Mouse (Mus musculus): Measurements from ENCODE around the gene Zfp825.
"Not testable (repeated sequence)": the region's sequence is repeated elsewhere in the genome, so short reads cannot be mapped to it uniquely, and the experiment has no call there.

The Zfp825 gene

DNA sequence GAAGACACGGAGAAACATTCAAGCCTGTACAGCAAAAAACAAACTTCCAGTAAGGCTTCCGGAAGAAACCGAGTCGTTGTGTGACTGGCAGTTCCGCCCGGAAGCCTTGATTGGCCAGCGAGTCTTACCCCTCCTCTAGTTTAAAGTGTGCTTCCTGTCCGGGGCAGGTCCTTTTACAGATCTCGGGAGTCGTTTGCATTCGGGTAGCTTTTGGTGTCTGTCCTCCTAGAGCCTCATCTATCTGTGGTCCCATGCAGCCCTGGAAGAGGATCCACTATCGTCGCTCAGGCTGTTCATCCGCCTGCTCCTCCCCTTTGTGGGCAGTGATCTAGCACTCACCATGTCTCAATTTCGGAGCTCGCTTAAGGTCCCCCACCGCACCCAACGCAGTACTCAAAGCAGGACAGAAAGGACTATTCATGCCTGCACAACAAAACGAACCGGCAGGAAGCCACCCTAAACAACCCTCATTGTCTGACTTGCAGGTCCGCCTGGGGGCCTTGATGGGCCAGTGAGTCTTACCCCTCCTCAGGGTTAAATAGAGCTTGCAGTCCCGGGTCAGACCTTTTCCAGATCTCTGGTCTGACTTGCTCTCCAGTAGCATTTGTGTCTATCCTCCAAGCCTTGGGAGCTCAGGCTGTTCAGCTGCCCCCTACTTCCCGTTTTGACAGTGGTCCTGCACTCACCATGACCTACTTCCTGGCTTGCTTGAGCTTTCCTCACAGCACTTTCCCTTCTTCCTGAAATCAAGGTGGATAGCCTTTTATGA is at the start of gene Zfp825:
Gene Zfp825, minus strand, starts transcription at position 82 of the 769 bp plus-strand sequence.
- peak; percentile 61 to 63 for DNase-seq

DNA sequence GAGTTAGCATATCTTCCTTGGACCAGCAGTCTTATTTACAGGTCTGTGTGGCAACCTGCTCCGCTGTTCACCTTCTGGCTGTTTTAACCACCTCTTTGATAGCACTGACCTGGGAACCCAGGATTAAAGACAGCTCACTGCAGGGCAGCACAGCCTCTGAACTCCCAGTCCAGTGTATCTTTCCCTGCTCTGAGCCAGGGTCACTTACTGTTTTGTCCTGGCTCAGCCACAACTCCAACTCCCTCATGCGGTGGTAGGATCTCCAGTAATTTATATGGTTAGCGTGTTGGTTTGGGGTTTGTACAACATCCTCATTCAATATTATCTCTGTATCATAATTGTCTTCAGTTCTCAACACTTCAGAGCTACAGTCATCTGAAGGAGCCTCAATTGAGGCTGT is 41.6 kb upstream of the Zfp825 start:
- DNase-seq: not testable (repeated sequence)

DNA sequence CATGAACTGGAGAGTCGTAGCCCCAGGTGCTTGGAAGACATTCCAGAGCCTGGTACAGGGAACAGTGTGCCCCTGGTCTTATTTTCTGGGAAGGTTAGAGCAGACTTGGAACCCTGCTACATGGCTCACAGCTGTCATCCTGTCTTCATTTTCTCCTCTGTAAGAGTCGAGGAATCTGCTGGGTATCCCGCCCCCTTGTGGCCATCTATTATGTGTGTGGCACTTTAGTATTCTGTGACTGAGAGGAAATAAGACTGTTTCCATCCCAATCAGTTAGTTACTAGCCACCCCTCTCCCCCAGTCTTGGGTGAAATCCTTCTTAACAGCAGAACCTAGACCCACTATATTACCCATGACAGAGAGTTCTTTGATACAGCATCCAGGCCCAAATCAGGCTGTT is 41.1 kb upstream of the Zfp825 start:
- peak; percentile 50 to 55 for DNase-seq

DNA sequence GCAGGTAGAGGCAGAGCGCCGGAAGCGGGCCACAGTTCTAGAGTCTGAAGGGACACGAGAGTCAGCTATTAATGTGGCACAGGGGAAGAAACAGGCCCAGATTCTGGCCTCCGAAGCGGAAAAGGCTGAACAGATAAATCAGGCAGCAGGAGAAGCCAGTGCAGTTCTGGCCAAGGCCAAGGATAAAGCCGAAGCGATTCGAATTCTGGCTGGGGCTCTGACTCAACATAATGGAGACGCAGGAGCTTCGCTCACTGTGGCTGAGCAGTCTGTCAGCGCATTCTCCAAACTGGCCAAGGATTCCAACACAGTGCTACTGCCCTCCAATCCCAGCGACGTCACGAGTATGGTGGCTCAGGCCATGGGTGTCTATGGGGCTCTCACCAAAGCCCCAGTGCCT is 40.3 kb upstream of the Zfp825 start:
- no peak for DNase-seq

DNA sequence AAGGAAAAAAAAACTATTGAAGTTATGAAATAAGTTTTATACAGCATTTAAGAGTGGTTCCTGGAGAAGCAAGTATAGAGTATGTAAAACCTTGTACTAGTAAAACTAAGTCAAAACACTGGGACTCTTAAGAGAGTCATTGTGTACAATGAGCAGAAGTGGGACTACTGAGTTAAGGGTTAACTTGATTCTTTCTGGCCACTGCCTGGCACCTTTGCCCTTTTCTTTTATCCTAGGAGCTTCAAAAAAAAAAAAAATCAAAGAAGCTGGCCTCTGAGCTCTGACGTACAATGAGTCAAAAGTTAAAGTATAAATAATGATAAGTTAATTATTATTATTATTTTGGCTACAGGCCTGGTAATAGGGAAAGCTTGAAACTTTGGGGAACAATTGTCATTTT is 37.5 kb upstream of the Zfp825 start:
- DNase-seq: not testable (repeated sequence)

DNA sequence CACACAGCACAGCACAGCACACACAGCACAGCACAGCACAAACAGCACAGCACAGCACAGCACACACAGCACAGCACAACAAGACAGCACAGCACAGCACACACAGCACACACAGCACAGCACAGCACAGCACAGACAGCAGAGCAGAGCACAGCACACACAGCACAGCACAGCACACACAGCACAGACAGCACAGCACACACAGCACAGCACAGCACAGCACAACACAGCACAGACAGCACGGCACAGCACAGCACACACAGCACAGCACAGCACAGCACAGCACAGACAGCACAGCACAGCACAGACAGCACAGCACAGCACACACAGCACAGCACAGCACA is 35.6 kb upstream of the Zfp825 start:
- not testable (repeated sequence) for DNase-seq

DNA sequence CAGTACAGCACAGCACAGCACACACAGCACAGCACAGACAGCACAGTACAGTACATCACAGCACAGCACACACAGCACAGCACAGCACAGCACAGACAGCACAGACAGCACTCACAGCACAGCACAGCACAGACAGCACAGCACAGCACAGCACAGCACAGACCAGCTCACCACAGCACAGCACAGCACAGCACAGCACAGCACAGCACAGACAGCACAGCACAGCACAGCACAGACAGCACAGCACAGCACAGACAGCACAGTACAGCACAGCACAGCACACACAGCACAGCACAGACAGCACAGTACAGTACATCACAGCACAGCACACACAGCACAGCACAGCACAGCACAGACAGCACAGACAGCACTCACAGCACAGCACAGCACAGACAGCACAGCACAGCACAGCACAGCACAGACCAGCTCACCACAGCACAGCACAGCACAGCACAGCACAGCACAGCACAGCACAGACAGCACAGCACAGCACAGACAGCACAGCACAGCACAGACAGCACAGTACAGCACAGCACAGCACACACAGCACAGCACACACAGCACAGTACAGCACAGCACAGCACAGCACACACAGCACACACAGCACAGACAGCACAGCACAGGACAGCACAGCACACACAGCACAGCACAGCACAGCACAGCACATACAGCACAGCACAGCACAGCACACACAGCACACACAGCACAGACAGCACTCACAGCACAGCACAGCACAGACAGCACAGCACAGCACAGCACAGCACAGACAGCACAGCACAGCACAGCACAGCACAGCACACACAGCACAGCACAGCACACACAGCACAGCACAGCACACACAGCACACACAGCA is 35.0 kb upstream of the Zfp825 start:
- DNase-seq: not testable (repeated sequence)

DNA sequence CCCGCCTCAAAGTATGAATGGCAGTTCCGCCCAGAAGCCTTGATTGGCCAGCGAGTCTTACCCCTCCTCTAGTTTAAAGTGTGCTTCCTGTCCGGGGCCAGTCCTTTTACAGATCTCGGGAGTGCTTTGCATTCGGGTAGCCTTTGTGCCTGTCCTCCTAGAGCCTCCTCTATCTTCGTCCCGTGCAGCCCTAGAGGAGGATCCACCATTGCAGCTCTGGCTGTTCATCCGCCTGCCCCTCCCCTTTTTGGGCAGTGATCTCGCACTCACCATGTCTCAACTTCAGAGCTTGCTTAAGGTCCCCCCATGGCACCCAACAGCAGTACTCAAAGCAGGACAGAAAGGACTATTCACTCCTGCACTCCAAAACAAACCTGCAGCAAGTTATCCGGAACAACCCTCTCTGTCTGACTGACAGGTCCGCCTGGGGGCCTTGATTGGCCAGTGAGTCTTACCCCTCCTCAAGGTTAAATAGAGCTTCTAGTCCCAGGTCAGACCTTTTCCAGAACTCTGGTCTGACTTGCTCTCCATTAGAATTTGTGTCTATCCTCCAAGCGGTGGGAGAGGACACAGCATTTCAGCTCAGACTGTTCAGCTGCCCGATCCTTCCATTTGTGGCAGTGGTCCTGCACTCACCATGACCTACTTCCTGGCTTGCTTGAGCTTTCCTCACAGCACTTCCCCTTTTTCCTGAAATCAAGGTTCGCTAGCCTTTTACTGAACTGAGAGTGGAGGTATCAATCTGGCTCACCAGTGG is 28.9 kb upstream of the Zfp825 start:
- peak; percentile 32 to 42 for DNase-seq

DNA sequence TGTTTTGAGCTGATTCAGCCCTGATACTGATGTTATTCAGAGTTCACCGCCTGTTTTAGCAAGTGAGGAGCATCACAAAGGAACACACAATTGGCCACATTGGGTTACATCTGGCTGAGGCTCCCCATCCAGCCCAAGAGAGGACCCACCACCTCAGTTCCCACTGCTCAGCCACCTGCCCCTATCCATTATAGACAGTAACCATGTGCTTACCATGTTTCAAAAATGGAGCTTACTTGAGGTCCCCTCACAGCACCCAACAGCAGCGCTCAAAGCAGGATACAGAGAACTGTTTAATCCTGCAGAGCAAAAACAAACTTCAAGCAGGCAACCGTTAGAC is 28.3 kb upstream of the Zfp825 start:
- not testable (repeated sequence) for DNase-seq

DNA sequence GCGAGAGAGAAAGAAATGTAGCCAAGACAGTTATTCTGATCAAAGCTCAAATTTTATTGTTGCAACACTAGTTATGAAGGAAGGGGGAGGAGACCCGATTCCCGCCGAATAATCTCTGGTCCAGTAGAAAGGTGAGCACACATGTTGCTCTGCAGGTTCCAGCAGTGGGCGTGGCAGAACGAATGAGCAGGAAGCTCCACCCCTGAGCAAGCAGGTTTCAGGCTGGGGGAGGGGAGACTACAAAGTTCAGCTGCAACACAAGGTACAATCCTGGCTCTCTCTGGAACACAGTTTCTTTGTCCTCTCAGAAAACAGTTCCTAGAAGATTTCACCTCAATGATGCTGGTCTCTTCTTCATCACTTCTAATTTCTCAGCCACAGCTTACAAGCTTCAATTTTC is 14.2 kb upstream of the Zfp825 start:
- not testable (repeated sequence) for DNase-seq

DNA sequence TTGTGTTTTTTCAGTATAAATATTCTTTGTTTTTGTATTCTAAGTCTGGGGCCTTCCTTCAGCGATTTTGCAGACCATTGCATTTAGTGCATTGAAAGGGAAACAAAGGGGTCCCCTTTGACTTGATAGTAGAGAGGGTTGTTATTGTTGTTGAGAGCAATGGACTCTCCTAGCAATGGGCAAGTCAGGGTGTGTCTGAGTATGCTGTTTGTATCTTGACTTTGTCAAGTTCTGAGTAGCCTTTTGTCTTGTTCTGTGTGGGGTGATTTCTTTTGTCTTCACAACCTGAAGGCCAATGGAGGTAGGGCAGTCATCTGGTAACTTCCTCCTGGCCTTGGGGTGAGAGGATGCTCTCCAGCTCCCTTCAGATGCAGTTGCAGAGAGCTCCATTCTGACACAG is 9.1 kb upstream of the Zfp825 start:
- not testable (repeated sequence) for DNase-seq

DNA sequence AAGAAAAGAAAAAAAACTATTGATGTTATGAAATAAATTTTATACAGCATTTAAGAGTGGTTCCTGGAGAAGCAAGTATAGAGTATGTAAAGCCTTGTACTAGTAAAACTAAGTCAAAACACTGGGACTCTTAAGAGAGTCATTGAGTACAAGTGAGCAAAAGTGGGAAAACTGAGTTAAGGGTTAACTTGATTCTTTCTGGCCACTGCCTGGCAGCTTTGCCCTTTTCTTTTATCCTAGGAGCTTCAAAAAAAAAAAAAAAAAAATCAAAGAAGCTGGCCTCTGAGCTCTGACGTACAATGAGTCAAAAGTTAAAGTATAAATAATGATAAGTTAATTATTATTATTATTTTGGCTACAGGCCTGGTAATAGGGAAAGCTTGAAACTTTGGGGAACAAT is 5.9 kb upstream of the Zfp825 start:
- DNase-seq: not testable (repeated sequence)

DNA sequence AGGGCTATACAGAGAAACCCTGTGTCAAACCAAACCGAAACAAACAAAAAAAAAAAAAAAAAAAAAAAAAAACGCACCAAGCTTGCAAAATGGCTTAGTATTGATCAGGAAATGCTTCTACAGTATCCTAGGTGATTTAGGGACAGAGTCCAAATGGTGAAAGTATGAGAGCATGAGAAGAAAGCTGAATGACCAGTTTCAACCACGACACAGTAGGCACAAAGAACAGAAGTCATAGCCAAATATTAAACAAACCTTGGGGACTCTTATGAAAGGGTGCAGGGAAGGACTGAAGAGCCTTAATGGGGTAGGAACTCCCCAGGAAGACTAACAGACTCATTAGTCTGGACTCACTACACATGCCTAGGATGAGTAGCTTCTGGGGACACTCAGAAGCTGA is 9.5 kb downstream of the Zfp825 start:
- DNase-seq: not testable (repeated sequence)

DNA sequence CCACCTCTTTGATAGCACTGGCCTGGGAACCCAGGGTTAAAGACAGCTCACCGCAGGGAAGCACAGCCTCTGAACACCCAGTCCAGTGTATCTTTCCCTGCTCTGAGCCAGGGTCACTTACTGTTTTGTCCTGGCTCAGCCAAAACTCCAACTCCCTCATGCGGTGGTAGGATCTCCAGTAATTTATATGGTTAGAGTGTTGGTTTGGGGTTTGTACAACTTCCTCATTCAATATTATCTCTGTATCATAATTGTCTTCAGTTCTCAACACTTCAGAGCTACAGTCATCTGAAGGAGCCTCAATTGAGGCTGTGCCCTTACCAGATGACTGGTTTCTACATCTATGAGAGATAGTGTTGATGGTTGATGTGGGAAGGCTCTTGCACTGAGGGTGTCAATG is 22.3 kb downstream of the Zfp825 start:
- not testable (repeated sequence) for DNase-seq

DNA sequence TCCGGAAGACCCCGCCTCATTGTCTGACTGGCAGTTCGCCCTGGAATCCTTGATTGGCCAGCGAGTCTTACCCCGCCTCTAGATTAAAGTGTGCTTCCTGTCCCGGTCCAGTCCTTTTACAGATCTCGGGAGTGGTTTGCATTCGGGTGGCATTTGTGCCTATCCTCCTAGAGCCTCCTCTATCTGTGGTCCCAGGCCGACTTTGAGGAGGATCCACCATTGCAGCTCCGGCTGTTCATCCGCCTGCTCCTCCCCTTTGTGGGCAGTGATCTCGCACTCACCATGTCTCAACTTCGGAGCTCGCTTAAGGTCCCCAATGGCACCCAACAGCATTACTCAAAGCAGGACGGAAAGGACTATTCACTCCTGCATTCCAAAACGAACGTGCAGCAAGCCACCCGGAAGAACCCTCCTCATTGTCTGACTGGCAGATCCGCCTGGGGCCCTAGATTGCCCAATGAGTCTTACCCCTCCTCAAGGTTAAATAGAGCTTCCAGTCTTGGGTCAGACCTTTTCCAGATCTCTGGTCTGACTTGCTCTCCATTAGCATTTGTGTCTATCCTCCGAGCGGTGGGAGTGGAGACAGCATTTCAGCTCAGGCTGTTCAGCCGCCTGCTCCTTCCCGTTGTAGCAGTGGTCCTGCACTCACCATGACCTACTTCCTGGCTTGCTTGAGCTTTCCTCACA is 30.9 kb downstream of the Zfp825 start:
- DNase-seq: peak; percentile 72 to 78

DNA sequence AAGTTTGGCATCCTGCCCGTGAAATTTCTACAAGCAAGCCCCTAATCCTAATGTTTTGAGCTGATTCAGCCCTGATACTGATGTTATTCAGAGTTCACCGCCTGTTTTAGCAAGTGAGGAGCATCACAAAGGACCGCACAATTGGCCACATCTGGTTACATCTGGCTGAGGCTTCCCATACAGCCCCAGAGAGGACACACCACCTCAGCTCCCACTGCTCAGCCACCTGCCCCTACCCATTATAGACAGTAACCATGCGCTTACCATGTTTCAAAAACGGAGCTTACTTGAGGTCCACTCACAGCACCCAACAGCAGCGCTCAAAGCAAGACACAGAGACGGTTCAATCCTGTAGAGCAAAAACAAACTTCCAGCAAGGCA is 31.5 kb downstream of the Zfp825 start:
- DNase-seq: peak in 1 of 2 experiments; percentile 15

DNA sequence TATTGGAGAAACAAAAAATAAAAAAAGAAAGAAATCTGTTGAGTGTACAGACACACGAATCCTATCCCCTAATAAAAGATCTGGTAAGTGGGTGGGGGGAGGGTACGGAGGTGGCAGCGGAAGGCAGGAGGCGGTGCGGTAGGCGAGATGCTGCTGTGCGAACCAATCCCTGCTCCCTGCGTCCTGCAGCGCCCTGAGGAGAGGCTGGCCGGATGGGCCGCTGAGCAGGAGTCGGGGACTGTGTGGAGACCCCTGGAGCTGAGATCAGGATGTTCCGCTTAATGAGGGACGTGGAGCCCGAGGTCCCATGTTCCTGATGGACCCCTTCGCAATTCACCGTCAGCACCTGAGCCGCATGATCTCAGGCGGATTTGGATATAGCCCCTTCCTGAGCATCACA is 53.9 kb downstream of the Zfp825 start:
- no peak for DNase-seq

Measured in cerebellum, postnatal 36 days (tissue).